Mouse (Mus musculus) stomach, embryonic 16.5 days (tissue): ENCODE measurements around the gene Rpusd3. TPM values are rescaled to one million over a fixed set of nuclear protein-coding genes. Genes with fewer than 3 reads are reported as not detected.

Experiments
- ATAC-seq: fragments of 200-750 bp; cut with Nextera tagmentation; 2 replicates; pipeline ENCODE4 v1.8.0; 2017; ENCODE audit warnings: moderate number of reproducible peaks, moderate TSS enrichment; ENCODE audit not compliant: insufficient read depth, low FRiP score
- H3K27ac ChIP-seq: fragments of 300-500 bp; sonication (generic); 2 replicates; pipeline ENCODE4 v1.5.1; 2014; ENCODE audit warnings: low read length
- H3K27me3 ChIP-seq: fragments of 300-500 bp; sonication (generic); 2 replicates; pipeline ENCODE4 v1.6.1; 2014; ENCODE audit warnings: low read length, control low read depth, mixed read lengths; ENCODE audit not compliant: control insufficient read depth, insufficient read depth
- H3K36me3 ChIP-seq: fragments of 300-500 bp; sonication (generic); 2 replicates; pipeline ENCODE4 v1.6.1; 2014; ENCODE audit warnings: low read length; ENCODE audit not compliant: control insufficient read depth, insufficient read depth
- H3K4me1 ChIP-seq: fragments of 300-500 bp; sonication (generic); 2 replicates; pipeline ENCODE4 v1.6.1; 2014; ENCODE audit warnings: low read length, control low read depth, mixed read lengths; ENCODE audit not compliant: control insufficient read depth, insufficient read depth
- H3K4me2 ChIP-seq: fragments of 300-500 bp; sonication (generic); 2 replicates; pipeline ENCODE4 v1.6.1; 2014; ENCODE audit warnings: low read depth, low read length, mixed read lengths
- H3K4me3 ChIP-seq: fragments of 300-500 bp; sonication (generic); replicated peaks from 2 replicates; pipeline ENCODE4 v1.5.1; 2014; ENCODE audit warnings: mild to moderate bottlenecking, low read length
- H3K9ac ChIP-seq: fragments of 300-500 bp; sonication (generic); 2 replicates; pipeline ENCODE4 v1.6.1; 2014; ENCODE audit warnings: low read length
- H3K9me3 ChIP-seq: fragments of 300-500 bp; sonication (generic); replicated peaks from 2 replicates; pipeline ENCODE4 v1.6.1; 2016; ENCODE audit warnings: low read length, control low read depth; ENCODE audit not compliant: control insufficient read depth
- WGBS: fragments of 180-500 bp; shearing (Covaris S2); extraction: QIAGEN DNeasy Blood & Tissue Kit; methylation state at CpG from one replicate; pipeline ENCODE4 v1.1.7; 2014; 5-methylcytosine and 5-hydroxymethylcytosine counted together
- polyA plus RNA-seq: library from polyadenylated mRNA; unstranded; fragments of >200 nt; fragmentation: Nextera tagmentation; extraction: Ambion mirVana; gene quantifications from 2 replicates; pipeline ENCODE4 v1.2.1, GENCODE M21; 2015

The Rpusd3 gene
- polyA plus RNA-seq, 1 experiment from 2014 or later: 14.7 TPM

GRCm38 (mm10) chr6:113444207-113444965, 25.2 kb upstream of the Rpusd3 start:
- Histone ChIP-seq H3K9me3 (no peaks in the 10 kb centered on the region), H3K36me3 (peaks cover 8% of the 10 kb centered on the region), H3K27me3 (no peaks in the 10 kb centered on the region), H3K4me3 (no peak overlapping the region), H3K9ac (no peak overlapping the region), H3K4me1 (peaks cover 7% of the 10 kb centered on the region), H3K4me2 (no peak overlapping the region), H3K27ac (peak overlapping the region; percentile 26)
- ATAC-seq: no peak
- WGBS: 66% methylated on average over 7 of the region's 8 CpGs

GRCm38 (mm10) chr6:113443091-113443490, 24.0 kb upstream of the Rpusd3 start:
- Histone ChIP-seq H3K27ac (no peak overlapping the region), H3K27me3 (no peaks in the 10 kb centered on the region), H3K4me1 (peaks cover 7% of the 10 kb centered on the region), H3K9me3 (no peaks in the 10 kb centered on the region), H3K4me2 (peak overlapping the region; percentile 80), H3K9ac (peak overlapping the region; percentile 91), H3K4me3 (peak overlapping the region; percentile 68), H3K36me3 (peaks cover 7% of the 10 kb centered on the region)
- no peak for ATAC-seq
- WGBS: 47% methylated on average over 12 of the region's 12 CpGs

- Histone ChIP-seq H3K27me3 (no peaks in the 10 kb centered on the region), H3K9me3 (no peaks in the 10 kb centered on the region), H3K4me1 (peaks cover 7% of the 10 kb centered on the region), H3K27ac (peak within 1 kb of the TSS; percentile 67), H3K4me2 (peak within 1 kb of the TSS; percentile 80), H3K36me3 (peaks cover 2% of the 10 kb centered on the region), H3K4me3 (peak within 1 kb of the TSS; percentile 68), H3K9ac (peak within 1 kb of the TSS; percentile 91)
- ATAC-seq: peak; percentile 91
- under 1% methylated on average over 45 of the region's 45 CpGs for WGBS
Measured at GRCm38 (mm10) chr6:113442442-113443090, 23.4 kb upstream of the Rpusd3 start, which contains the start of gene Jagn1. Gene Jagn1 (plus strand): TSS chr6:113442569.

GRCm38 (mm10) chr6:113442087-113442441, 22.9 kb upstream of the Rpusd3 start:
- Histone ChIP-seq H3K9ac (peak overlapping the region; percentile 91), H3K27ac (peak overlapping the region; percentile 63), H3K9me3 (no peaks in the 10 kb centered on the region), H3K4me3 (peak overlapping the region; percentile 68), H3K36me3 (no peaks in the 10 kb centered on the region), H3K4me2 (peak overlapping the region; percentile 80), H3K4me1 (peaks cover 7% of the 10 kb centered on the region), H3K27me3 (no peaks in the 10 kb centered on the region)
- no peak for ATAC-seq
- WGBS: 43% methylated on average over 9 of the region's 9 CpGs

- WGBS: 56% methylated on average over 7 of the region's 7 CpGs
- H3K9me3 ChIP-seq: no peaks in the 10 kb centered on the region
- H3K4me3 ChIP-seq: no peak overlapping the region
- peaks cover 7% of the 10 kb centered on the region for H3K4me1 ChIP-seq
- ATAC-seq: no peak
- H3K4me2 ChIP-seq: no peak overlapping the region
- H3K27me3 ChIP-seq: no peaks in the 10 kb centered on the region
- no peak overlapping the region for H3K9ac ChIP-seq
- H3K36me3 ChIP-seq: no peaks in the 10 kb centered on the region
- H3K27ac ChIP-seq: no peak overlapping the region
Measured at GRCm38 (mm10) chr6:113441147-113441680, 22.1 kb upstream of the Rpusd3 start.

- Histone ChIP-seq H3K36me3 (no peaks in the 10 kb centered on the region), H3K9me3 (no peaks in the 10 kb centered on the region), H3K4me1 (peaks cover 7% of the 10 kb centered on the region), H3K27ac (no peak overlapping the region), H3K9ac (no peak overlapping the region), H3K27me3 (no peaks in the 10 kb centered on the region), H3K4me3 (no peak overlapping the region), H3K4me2 (no peak overlapping the region)
- ATAC-seq: no peak
- WGBS: 89% methylated on average over 3 of the region's 3 CpGs
Measured at GRCm38 (mm10) chr6:113440686-113441085, 21.5 kb upstream of the Rpusd3 start.

GRCm38 (mm10) chr6:113438721-113439430, 19.7 kb upstream of the Rpusd3 start:
- WGBS: 37% methylated on average over 12 of the region's 12 CpGs
- Histone ChIP-seq H3K4me1 (peaks cover 7% of the 10 kb centered on the region), H3K9ac (no peak overlapping the region), H3K4me2 (no peak overlapping the region), H3K4me3 (no peak overlapping the region), H3K27ac (no peak overlapping the region), H3K9me3 (no peaks in the 10 kb centered on the region), H3K27me3 (no peaks in the 10 kb centered on the region), H3K36me3 (no peaks in the 10 kb centered on the region)
- no peak for ATAC-seq

- 69% methylated on average over 12 of the region's 12 CpGs for WGBS
- Histone ChIP-seq H3K4me3 (no peak overlapping the region), H3K36me3 (no peaks in the 10 kb centered on the region), H3K9ac (no peak overlapping the region), H3K27me3 (no peaks in the 10 kb centered on the region), H3K4me2 (no peak overlapping the region), H3K27ac (no peak overlapping the region), H3K9me3 (no peaks in the 10 kb centered on the region), H3K4me1 (no peaks in the 10 kb centered on the region; the same call in 1 of the 2 replicates)
- ATAC-seq: no peak
Measured at GRCm38 (mm10) chr6:113437135-113437534, 18.0 kb upstream of the Rpusd3 start.
